Mouse (Mus musculus) liver, embryonic 11.5 days (tissue): Measurements from ENCODE around the gene Csk. TPM values are rescaled to one million over a fixed set of nuclear protein-coding genes. Genes with fewer than 3 reads are reported as not detected.
A peak's percentile ranks its signal among the peaks of the same experiment; 100 is the strongest.

Source experiments
- ATAC-seq: fragments of 200-750 bp; cut with Nextera tagmentation; replicated peaks from 2 replicates; pipeline ENCODE4 v1.8.0; 2017; ENCODE audit warnings: moderate number of reproducible peaks, mild to moderate bottlenecking, moderate TSS enrichment, moderate library complexity; ENCODE audit not compliant: low FRiP score
- DNase-seq: peaks from one replicate; pipeline ENCODE4 v3.0.0-alpha.2; 2017; ENCODE audit warnings: low spot score
- H3K27ac ChIP-seq: fragments of 300-500 bp; sonication (generic); 2 replicates; pipeline ENCODE4 v1.5.1; 2014; ENCODE audit warnings: mild to moderate bottlenecking, low read depth, low read length, control low read depth
- H3K27me3 ChIP-seq: fragments of 300-500 bp; sonication (generic); replicated peaks from 2 replicates; pipeline ENCODE4 v1.6.1; 2014; ENCODE audit warnings: low read length, mixed read lengths; ENCODE audit not compliant: control insufficient read depth, insufficient read depth
- H3K36me3 ChIP-seq: fragments of 300-500 bp; sonication (generic); 2 replicates; pipeline ENCODE4 v1.6.1; 2014; ENCODE audit warnings: mild to moderate bottlenecking, low read length, moderate library complexity, mixed read lengths; ENCODE audit not compliant: control insufficient read depth, insufficient read depth
- H3K4me1 ChIP-seq: fragments of 300-500 bp; sonication (generic); replicated peaks from 2 replicates; pipeline ENCODE4 v1.6.1; 2014; ENCODE audit warnings: low read length, mixed read lengths; ENCODE audit not compliant: control insufficient read depth, insufficient read depth
- H3K4me2 ChIP-seq: fragments of 300-500 bp; sonication (generic); 2 replicates; pipeline ENCODE4 v1.6.1; 2014; ENCODE audit warnings: mild to moderate bottlenecking, control low read depth, moderate library complexity
- H3K4me3 ChIP-seq: fragments of 300-500 bp; sonication (generic); 2 replicates; pipeline ENCODE4 v1.5.1; 2014; ENCODE audit warnings: low read depth, low read length, control low read depth
- H3K9ac ChIP-seq: fragments of 300-500 bp; sonication (generic); 2 replicates; pipeline ENCODE4 v1.6.1; 2014; ENCODE audit warnings: low read depth, low read length, control low read depth
- H3K9me3 ChIP-seq: fragments of 300-500 bp; sonication (generic); 2 replicates; pipeline ENCODE4 v1.6.1; 2016; ENCODE audit warnings: low read length, inconsistent platforms, mixed read lengths; ENCODE audit not compliant: control insufficient read depth
- WGBS: fragments of 180-500 bp; shearing (Covaris S2); extraction: QIAGEN DNeasy Blood & Tissue Kit; methylation state at CpG from one replicate; pipeline ENCODE4 v1.1.7; 2014; 5-methylcytosine and 5-hydroxymethylcytosine counted together
- polyA plus RNA-seq: library from polyadenylated mRNA; unstranded; fragments of >200 nt; fragmentation: Nextera tagmentation; extraction: Ambion mirVana; gene quantifications from 2 replicates; pipeline ENCODE4 v1.2.1, GENCODE M21; 2014

The Csk gene
- polyA plus RNA-seq, 1 experiment from 2014 or later: 45.2 TPM

- no peak for DNase-seq
- Histone ChIP-seq H3K4me3 (no peak overlapping the region), H3K9ac (no peak overlapping the region), H3K9me3 (no peaks in the 10 kb centered on the region), H3K27me3 (peaks cover 17% of the 10 kb centered on the region), H3K4me1 (no peaks in the 10 kb centered on the region), H3K36me3 (no peaks in the 10 kb centered on the region), H3K4me2 (no peak overlapping the region), H3K27ac (no peak overlapping the region)
- 56% methylated on average over 3 of the region's 3 CpGs for WGBS
- no peak for ATAC-seq
These were observed 43.0 kb downstream of the Csk start for GRCm38 (mm10) chr9:57610359-57610826.

- Histone ChIP-seq H3K4me3 (no peak overlapping the region), H3K9me3 (no peaks in the 10 kb centered on the region), H3K9ac (no peak overlapping the region), H3K27me3 (peaks cover 21% of the 10 kb centered on the region), H3K4me1 (no peaks in the 10 kb centered on the region), H3K4me2 (no peak overlapping the region), H3K27ac (no peak overlapping the region), H3K36me3 (no peaks in the 10 kb centered on the region)
- ATAC-seq: no peak
- 50% methylated on average over 3 of the region's 3 CpGs for WGBS
- DNase-seq: no peak
These were observed 43.6 kb downstream of the Csk start for GRCm38 (mm10) chr9:57609803-57610202.

- Histone ChIP-seq H3K9ac (no peak within 1 kb of the TSS), H3K36me3 (no peaks in the 10 kb centered on the region), H3K4me2 (no peak within 1 kb of the TSS), H3K4me3 (no peak within 1 kb of the TSS), H3K27ac (no peak within 1 kb of the TSS), H3K9me3 (no peaks in the 10 kb centered on the region), H3K4me1 (peaks cover 1% of the 10 kb centered on the region), H3K27me3 (peaks cover 25% of the 10 kb centered on the region)
- no peak; the same call in 1 of the 2 replicates for ATAC-seq
- DNase-seq: peak; percentile 67
- 7% methylated on average over 24 of the region's 24 CpGs for WGBS
These were observed 47.1 kb downstream of the Csk start, which contains the start of gene Cplx3 for GRCm38 (mm10) chr9:57606139-57606851. TSS of gene Cplx3 (minus strand) at chr9:57606281.

- no peaks in the 10 kb centered on the region for H3K9me3 ChIP-seq
- peaks cover 26% of the 10 kb centered on the region for H3K27me3 ChIP-seq
- H3K36me3 ChIP-seq: no peaks in the 10 kb centered on the region
- ATAC-seq: no peak
- DNase-seq: no peak
- H3K4me2 ChIP-seq: no peak overlapping the region
- H3K4me1 ChIP-seq: peaks cover 9% of the 10 kb centered on the region
- H3K4me3 ChIP-seq: no peak overlapping the region
- no peak overlapping the region for H3K27ac ChIP-seq
- 20% methylated on average over 9 of the region's 9 CpGs for WGBS
- no peak overlapping the region for H3K9ac ChIP-seq
These were observed 47.9 kb downstream of the Csk start for GRCm38 (mm10) chr9:57605503-57605902.

GRCm38 (mm10) chr9:57604875-57605274 is 48.6 kb downstream of the Csk start:
- ATAC-seq (no peak), DNase-seq (no peak)
- WGBS: 69% methylated on average over 4 of the region's 4 CpGs
- Histone ChIP-seq H3K36me3 (no peaks in the 10 kb centered on the region), H3K4me3 (no peak overlapping the region), H3K9me3 (no peaks in the 10 kb centered on the region), H3K4me2 (no peak overlapping the region), H3K27me3 (peaks cover 26% of the 10 kb centered on the region), H3K9ac (no peak overlapping the region), H3K4me1 (peaks cover 15% of the 10 kb centered on the region), H3K27ac (no peak overlapping the region)

GRCm38 (mm10) chr9:57602098-57602497 is 51.3 kb downstream of the Csk start:
- no peak for DNase-seq
- peaks cover 15% of the 10 kb centered on the region for H3K4me1 ChIP-seq
- H3K4me3 ChIP-seq: no peak overlapping the region
- no peaks in the 10 kb centered on the region for H3K36me3 ChIP-seq
- H3K4me2 ChIP-seq: no peak overlapping the region
- H3K9me3 ChIP-seq: no peaks in the 10 kb centered on the region
- ATAC-seq: no peak
- H3K27me3 ChIP-seq: peaks cover 23% of the 10 kb centered on the region
- H3K9ac ChIP-seq: no peak overlapping the region
- H3K27ac ChIP-seq: no peak overlapping the region
- 53% methylated on average over 8 of the region's 8 CpGs for WGBS

- peaks cover 15% of the 10 kb centered on the region for H3K4me1 ChIP-seq
- ATAC-seq: no peak
- 64% methylated on average over 2 of the region's 2 CpGs for WGBS
These were observed 52.1 kb downstream of the Csk start for GRCm38 (mm10) chr9:57601353-57601706.

GRCm38 (mm10) chr9:57600620-57601352 is 52.6 kb downstream of the Csk start:
- DNase-seq: peak; percentile 65

More at GRCm38 (mm10) chr9:57601353-57601706, 52.1 kb downstream of the Csk start:
- no peaks in the 10 kb centered on the region for H3K36me3 ChIP-seq
- DNase-seq: no peak
- H3K27me3 ChIP-seq: peaks cover 18% of the 10 kb centered on the region
- no peak overlapping the region for H3K4me3 ChIP-seq
- H3K9me3 ChIP-seq: no peaks in the 10 kb centered on the region
- H3K9ac ChIP-seq: no peak overlapping the region
- no peak overlapping the region for H3K27ac ChIP-seq
- no peak overlapping the region for H3K4me2 ChIP-seq

More at GRCm38 (mm10) chr9:57600620-57601352, 52.6 kb downstream of the Csk start:
- no peak overlapping the region for H3K9ac ChIP-seq
- H3K27ac ChIP-seq: no peak overlapping the region
- peaks cover 13% of the 10 kb centered on the region for H3K27me3 ChIP-seq
- H3K4me3 ChIP-seq: no peak overlapping the region
- peaks cover 15% of the 10 kb centered on the region for H3K4me1 ChIP-seq
- no peaks in the 10 kb centered on the region for H3K36me3 ChIP-seq
- peak; percentile 79 for ATAC-seq
- WGBS: 10% methylated on average over 3 of the region's 3 CpGs
- H3K9me3 ChIP-seq: no peaks in the 10 kb centered on the region
- H3K4me2 ChIP-seq: no peak overlapping the region; the same call in 1 of the 2 replicates
